Mouse (Mus musculus): ENCODE results near the gene Clec11a. TPM values are rescaled to one million over a fixed set of nuclear protein-coding genes. Genes with fewer than 3 reads are reported as not detected.

The Clec11a gene
- polyA plus RNA-seq, 1 experiment from 2014 or later: 0.90 TPM

DNA sequence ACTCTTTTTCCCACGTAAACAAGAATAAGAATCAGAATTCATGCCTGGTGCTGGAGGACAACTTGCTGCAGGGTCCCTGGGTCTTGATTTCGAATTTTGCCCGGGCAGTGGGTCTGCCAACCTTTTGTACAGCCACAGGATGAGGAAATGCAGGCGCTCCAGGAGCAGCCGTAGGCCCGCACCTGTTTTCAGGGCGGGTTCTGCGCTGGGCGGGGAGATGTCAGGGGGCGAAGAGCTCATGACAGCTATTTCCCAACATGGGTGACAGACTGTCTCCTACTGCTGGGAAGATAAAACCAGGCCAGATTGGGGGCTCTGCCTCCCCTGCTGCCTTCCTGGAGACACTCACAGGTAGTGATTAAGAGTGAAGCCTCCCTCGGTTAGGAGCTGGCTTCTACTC, 32.6 kb downstream of the Clec11a start:
- no peaks in the 10 kb centered on the region for H3K4me1 ChIP-seq (replicated peaks; ENCODE audit: control insufficient read depth, insufficient read depth, low read length)
- H3K36me3 ChIP-seq (ENCODE audit: control insufficient read depth, insufficient read depth, low read length): no peaks in the 10 kb centered on the region
- no peak overlapping the region for H3K9ac ChIP-seq (ENCODE audit: low read depth, low read length)
- 37% methylated on average over 11 of the region's 11 CpGs for WGBS
- ATAC-seq (replicated peaks; ENCODE audit: low FRiP score) (no peak), DNase-seq (ENCODE audit: low spot score) (no peak)
- H3K4me2 ChIP-seq: no peak overlapping the region
- no peak overlapping the region for H3K27ac ChIP-seq (ENCODE audit: low read depth, low read length)
- 0 out of 2 replicates have a peak, but pooled peaks cover 4% of the 10 kb centered on the region for H3K9me3 ChIP-seq (ENCODE audit: control insufficient read depth, low read length)
- H3K27me3 ChIP-seq (replicated peaks; ENCODE audit: control insufficient read depth, insufficient read depth, low read length): peaks cover 12% of the 10 kb centered on the region
- H3K4me3 ChIP-seq (ENCODE audit: low read depth, low read length): no peak overlapping the region

DNA sequence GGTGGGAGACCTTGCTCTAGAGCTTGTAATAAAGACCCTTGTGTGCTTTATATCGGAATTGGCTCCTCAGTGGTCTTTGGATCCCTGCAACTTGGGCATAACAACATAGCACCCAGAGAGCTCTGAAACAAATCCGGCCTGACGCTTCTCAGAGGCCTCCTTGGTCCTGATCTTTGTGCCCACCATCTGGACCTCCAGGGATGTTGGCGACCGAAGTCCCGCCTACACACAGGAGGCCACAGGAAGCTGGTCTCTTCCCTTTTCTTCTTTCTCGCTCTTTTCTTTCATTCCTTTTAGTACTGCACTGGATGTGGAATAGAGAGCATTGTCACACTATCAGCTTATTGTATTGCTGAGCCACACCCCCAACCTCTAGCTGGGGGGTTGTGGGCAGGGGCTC, 33.3 kb downstream of the Clec11a start:
- 0 out of 2 replicates have a peak, but pooled peaks cover 4% of the 10 kb centered on the region for H3K9me3 ChIP-seq (ENCODE audit: control insufficient read depth, low read length)
- DNase-seq (ENCODE audit: low spot score): no peak
- peaks cover 13% of the 10 kb centered on the region for H3K27me3 ChIP-seq (replicated peaks; ENCODE audit: control insufficient read depth, insufficient read depth, low read length)
- 65% methylated on average over 7 of the region's 7 CpGs for whole genome bisulfite sequencing
- no peak for ATAC-seq (replicated peaks; ENCODE audit: low FRiP score)
- H3K27ac ChIP-seq (ENCODE audit: low read depth, low read length): no peak overlapping the region
- no peaks in the 10 kb centered on the region for H3K4me1 ChIP-seq (replicated peaks; ENCODE audit: control insufficient read depth, insufficient read depth, low read length)
- H3K4me2 ChIP-seq: no peak overlapping the region
- no peak overlapping the region for H3K9ac ChIP-seq (ENCODE audit: low read depth, low read length)
- H3K36me3 ChIP-seq (ENCODE audit: control insufficient read depth, insufficient read depth, low read length): no peaks in the 10 kb centered on the region
- H3K4me3 ChIP-seq (ENCODE audit: low read depth, low read length): no peak overlapping the region

DNA sequence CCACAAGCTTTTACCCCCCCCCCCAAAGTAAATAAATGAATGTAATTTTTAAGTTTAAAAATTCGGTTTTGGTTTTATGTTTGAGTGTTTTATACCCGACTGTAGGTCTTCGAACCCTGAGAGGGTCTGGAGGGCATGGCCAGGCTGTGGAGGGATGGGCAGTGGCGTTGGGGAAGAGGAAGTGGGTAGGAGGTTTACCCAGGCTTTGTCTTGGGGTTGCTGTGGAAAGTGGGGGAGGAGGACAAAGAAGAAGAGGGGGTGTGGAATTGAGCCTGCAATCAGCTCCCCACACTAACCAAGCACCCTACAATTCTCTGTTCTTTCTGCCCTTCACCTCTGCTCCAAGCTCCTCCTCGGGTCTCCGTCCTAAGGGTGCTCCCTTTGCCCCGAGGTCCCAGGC, 34.2 kb downstream of the Clec11a start:
- H3K27me3 ChIP-seq (replicated peaks; ENCODE audit: control insufficient read depth, insufficient read depth, low read length): peaks cover 19% of the 10 kb centered on the region
- H3K9me3 ChIP-seq (ENCODE audit: control insufficient read depth, low read length): no peaks in the 10 kb centered on the region
- WGBS: 77% methylated on average over 7 of the region's 7 CpGs
- no peak for ATAC-seq (replicated peaks; ENCODE audit: low FRiP score)
- no peaks in the 10 kb centered on the region for H3K4me1 ChIP-seq (replicated peaks; ENCODE audit: control insufficient read depth, insufficient read depth, low read length)
- no peak overlapping the region for H3K4me2 ChIP-seq
- no peak for DNase-seq (ENCODE audit: low spot score)
- no peak overlapping the region for H3K27ac ChIP-seq (ENCODE audit: low read depth, low read length)
- H3K36me3 ChIP-seq (ENCODE audit: control insufficient read depth, insufficient read depth, low read length): no peaks in the 10 kb centered on the region
- H3K4me3 ChIP-seq (ENCODE audit: low read depth, low read length): no peak overlapping the region
- no peak overlapping the region for H3K9ac ChIP-seq (ENCODE audit: low read depth, low read length)

GRCm38 (mm10) chr7:44271309-44271708, 35.4 kb downstream of the Clec11a start:
- Histone ChIP-seq H3K4me1 (replicated peaks; ENCODE audit: control insufficient read depth, insufficient read depth, low read length) (no peaks in the 10 kb centered on the region), H3K36me3 (ENCODE audit: control insufficient read depth, insufficient read depth, low read length) (no peaks in the 10 kb centered on the region), H3K27ac (ENCODE audit: low read depth, low read length) (no peak overlapping the region), H3K27me3 (replicated peaks; ENCODE audit: control insufficient read depth, insufficient read depth, low read length) (peaks cover 19% of the 10 kb centered on the region), H3K9me3 (ENCODE audit: control insufficient read depth, low read length) (no peaks in the 10 kb centered on the region), H3K4me2 (no peak overlapping the region), H3K4me3 (ENCODE audit: low read depth, low read length) (no peak overlapping the region), H3K9ac (ENCODE audit: low read depth, low read length) (no peak overlapping the region)
- no peak for ATAC-seq (replicated peaks; ENCODE audit: low FRiP score)
- DNase-seq (ENCODE audit: low spot score): no peak
- 68% methylated on average over 2 of the region's 2 CpGs for WGBS

- H3K4me3 ChIP-seq (ENCODE audit: low read depth, low read length): no peak overlapping the region
- DNase-seq (ENCODE audit: low spot score): no peak
- H3K36me3 ChIP-seq (ENCODE audit: control insufficient read depth, insufficient read depth, low read length): no peaks in the 10 kb centered on the region
- ATAC-seq (replicated peaks; ENCODE audit: low FRiP score): no peak
- H3K27me3 ChIP-seq (replicated peaks; ENCODE audit: control insufficient read depth, insufficient read depth, low read length): peaks cover 17% of the 10 kb centered on the region
- WGBS: 72% methylated on average over 2 of the region's 2 CpGs
- no peak overlapping the region for H3K9ac ChIP-seq (ENCODE audit: low read depth, low read length)
- H3K4me2 ChIP-seq: no peak overlapping the region
- no peaks in the 10 kb centered on the region for H3K9me3 ChIP-seq (ENCODE audit: control insufficient read depth, low read length)
- no peaks in the 10 kb centered on the region for H3K4me1 ChIP-seq (replicated peaks; ENCODE audit: control insufficient read depth, insufficient read depth, low read length)
- H3K27ac ChIP-seq (ENCODE audit: low read depth, low read length): no peak overlapping the region
Measured at GRCm38 (mm10) chr7:44269397-44269796, 37.3 kb downstream of the Clec11a start.

DNA sequence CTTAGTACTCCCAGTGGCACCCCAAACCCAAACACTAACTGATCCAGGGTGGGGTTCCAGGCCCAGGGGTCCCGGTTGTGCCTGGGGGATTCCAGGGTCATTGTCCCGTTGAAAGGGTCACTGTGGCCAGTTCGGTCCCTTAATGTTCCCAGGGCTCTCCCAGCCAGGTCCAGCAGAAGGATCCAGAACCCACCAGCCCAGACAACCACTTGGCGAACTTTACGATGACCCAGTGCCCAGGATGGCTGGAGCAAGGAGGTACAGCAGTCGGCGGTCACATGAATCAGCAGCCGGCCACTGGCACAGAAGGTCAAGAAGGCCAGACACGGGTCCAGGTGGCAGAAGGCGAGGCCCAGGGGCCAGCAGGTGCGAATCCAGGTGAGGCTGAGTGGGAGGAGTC, 38.6 kb downstream of the Clec11a start:
- H3K4me2 ChIP-seq: no peak overlapping the region
- H3K4me3 ChIP-seq (ENCODE audit: low read depth, low read length): no peak overlapping the region
- WGBS: 75% methylated on average over 11 of the region's 11 CpGs
- H3K9me3 ChIP-seq (ENCODE audit: control insufficient read depth, low read length): no peaks in the 10 kb centered on the region
- peaks cover 19% of the 10 kb centered on the region for H3K27me3 ChIP-seq (replicated peaks; ENCODE audit: control insufficient read depth, insufficient read depth, low read length)
- ATAC-seq (replicated peaks; ENCODE audit: low FRiP score) (no peak), DNase-seq (ENCODE audit: low spot score) (no peak)
- no peaks in the 10 kb centered on the region for H3K36me3 ChIP-seq (ENCODE audit: control insufficient read depth, insufficient read depth, low read length)
- no peak overlapping the region for H3K9ac ChIP-seq (ENCODE audit: low read depth, low read length)
- H3K4me1 ChIP-seq (replicated peaks; ENCODE audit: control insufficient read depth, insufficient read depth, low read length): peaks cover 2% of the 10 kb centered on the region
- H3K27ac ChIP-seq (ENCODE audit: low read depth, low read length): no peak overlapping the region

DNA sequence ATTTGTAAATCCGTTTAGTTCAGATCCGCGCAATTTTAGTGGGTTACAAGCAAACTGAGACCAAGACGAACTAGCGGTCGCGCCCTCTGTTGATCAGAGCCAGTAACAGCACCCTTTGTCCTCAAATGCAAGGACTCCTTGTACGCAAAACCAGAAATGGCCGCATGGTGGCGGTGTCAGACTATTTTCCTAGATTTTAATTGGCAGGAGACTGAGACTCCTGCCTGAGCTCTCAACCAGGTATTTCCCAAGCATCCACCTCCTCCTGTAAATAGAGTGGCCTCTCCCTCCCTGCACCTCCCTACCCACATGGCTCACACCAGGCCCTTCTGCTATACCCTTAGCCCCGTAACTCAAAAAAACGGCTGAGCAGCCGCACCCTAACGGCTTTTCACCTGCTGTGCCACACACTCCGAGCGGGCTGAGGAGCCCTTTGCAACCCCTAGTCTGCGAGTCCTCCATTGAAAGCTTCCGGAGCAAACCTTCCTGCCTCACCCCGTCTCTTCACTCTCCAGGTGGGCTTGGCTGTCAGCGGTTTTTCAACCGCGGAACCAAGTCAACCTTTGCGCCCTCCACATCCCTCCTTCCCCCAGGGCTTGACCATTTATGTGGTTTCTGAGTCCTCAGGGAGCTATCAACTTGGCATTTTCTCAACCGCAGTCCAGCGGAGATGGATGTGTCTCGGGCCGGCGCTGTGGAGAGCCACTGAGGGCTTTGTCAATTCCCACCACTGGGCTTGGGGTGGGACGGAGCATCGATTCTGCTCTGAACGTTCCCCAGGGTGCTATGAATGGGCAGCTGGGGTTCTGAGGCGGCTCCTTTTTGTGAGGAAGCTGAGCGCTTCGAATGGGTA, 43.7 kb downstream of the Clec11a start:
- 4% methylated on average over 34 of the region's 34 CpGs for WGBS
- ATAC-seq (replicated peaks; ENCODE audit: low FRiP score): no peak; the same call in 1 of the 2 replicates
- H3K4me3 ChIP-seq (ENCODE audit: low read depth, low read length): no peak overlapping the region
- DNase-seq (ENCODE audit: low spot score): peak; percentile 85
- H3K4me1 ChIP-seq (replicated peaks; ENCODE audit: control insufficient read depth, insufficient read depth, low read length): peaks cover 4% of the 10 kb centered on the region
- no peak overlapping the region for H3K9ac ChIP-seq (ENCODE audit: low read depth, low read length)
- H3K9me3 ChIP-seq (ENCODE audit: control insufficient read depth, low read length): no peaks in the 10 kb centered on the region
- H3K36me3 ChIP-seq (ENCODE audit: control insufficient read depth, insufficient read depth, low read length): no peaks in the 10 kb centered on the region
- peaks cover 20% of the 10 kb centered on the region for H3K27me3 ChIP-seq (replicated peaks; ENCODE audit: control insufficient read depth, insufficient read depth, low read length)
- H3K4me2 ChIP-seq: peak overlapping the region; percentile 49
- no peak overlapping the region for H3K27ac ChIP-seq (ENCODE audit: low read depth, low read length)

GRCm38 (mm10) chr7:44261147-44261546, 45.6 kb downstream of the Clec11a start, which contains the start of gene Gm15517:
TSS of gene Gm15517 (plus strand) at chr7:44261447.
- ATAC-seq (replicated peaks; ENCODE audit: low FRiP score) (no peak), DNase-seq (ENCODE audit: low spot score) (no peak)
- no peak within 1 kb of the TSS for H3K4me2 ChIP-seq
- no peak within 1 kb of the TSS for H3K27ac ChIP-seq (ENCODE audit: low read depth, low read length)
- H3K4me1 ChIP-seq (replicated peaks; ENCODE audit: control insufficient read depth, insufficient read depth, low read length): peaks cover 4% of the 10 kb centered on the region
- no peaks in the 10 kb centered on the region for H3K9me3 ChIP-seq (ENCODE audit: control insufficient read depth, low read length)
- no peak within 1 kb of the TSS for H3K9ac ChIP-seq (ENCODE audit: low read depth, low read length)
- no peaks in the 10 kb centered on the region for H3K36me3 ChIP-seq (ENCODE audit: control insufficient read depth, insufficient read depth, low read length)
- peaks cover 17% of the 10 kb centered on the region for H3K27me3 ChIP-seq (replicated peaks; ENCODE audit: control insufficient read depth, insufficient read depth, low read length)
- 58% methylated on average over 5 of the region's 5 CpGs for WGBS
- H3K4me3 ChIP-seq (ENCODE audit: low read depth, low read length): no peak within 1 kb of the TSS

DNA sequence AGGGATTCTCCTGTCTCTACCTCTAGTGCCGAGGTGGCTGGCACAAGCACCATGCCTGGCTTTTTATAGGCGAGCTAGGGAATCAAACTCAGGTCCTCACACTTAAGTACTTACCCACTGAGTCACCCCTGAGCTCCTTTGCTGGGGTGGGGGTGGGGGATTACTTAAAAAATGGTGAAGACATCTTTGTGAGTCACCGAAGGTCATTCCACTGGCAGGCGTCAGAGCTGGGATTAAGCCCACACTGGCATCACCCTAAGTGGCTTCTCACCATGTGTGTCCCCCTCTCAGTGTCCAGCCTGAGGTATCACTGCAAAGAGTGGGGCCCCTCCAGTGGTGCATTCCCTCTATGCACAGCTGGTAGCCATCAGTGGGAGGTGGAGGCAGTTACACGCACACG, 46.3 kb downstream of the Clec11a start:
- Histone ChIP-seq H3K4me3 (ENCODE audit: low read depth, low read length) (no peak overlapping the region), H3K27ac (ENCODE audit: low read depth, low read length) (no peak overlapping the region), H3K27me3 (replicated peaks; ENCODE audit: control insufficient read depth, insufficient read depth, low read length) (peaks cover 17% of the 10 kb centered on the region), H3K9me3 (ENCODE audit: control insufficient read depth, low read length) (no peaks in the 10 kb centered on the region), H3K36me3 (ENCODE audit: control insufficient read depth, insufficient read depth, low read length) (no peaks in the 10 kb centered on the region), H3K4me1 (replicated peaks; ENCODE audit: control insufficient read depth, insufficient read depth, low read length) (peaks cover 4% of the 10 kb centered on the region), H3K9ac (ENCODE audit: low read depth, low read length) (no peak overlapping the region), H3K4me2 (no peak overlapping the region)
- DNase-seq (ENCODE audit: low spot score): no peak
- ATAC-seq (replicated peaks; ENCODE audit: low FRiP score): no peak
- WGBS: 66% methylated on average over 6 of the region's 6 CpGs
